Mouse (Mus musculus): ENCODE data around the gene Hrasls5.

- TF ChIP-seq POLR2A (IDR thresholded peaks at IDR 0.05; ENCODE audit: low read depth, low read length) (no peak), CTCF (IDR thresholded peaks at IDR 0.05; ENCODE audit: extremely low read depth, insufficient read length, insufficient replicate concordance, low read depth, low read length) (no peak)
Observed at GRCm38 (mm10) chr19:7577710-7578109, 34.6 kb upstream of the Hrasls5 start.

All from small intestine, adult 2 months (tissue).